Mouse (Mus musculus): ENCODE measurements around the gene Abhd12. TPM values are rescaled to one million over a fixed set of nuclear protein-coding genes. Genes with fewer than 3 reads are reported as not detected.
"Not testable (repeated sequence)": the region's sequence is repeated elsewhere in the genome, so short reads cannot be mapped to it uniquely, and the experiment has no call there.

Gene Abhd12
- total RNA-seq (2021) (10 to 100 TPM; 79.2 to 82.0 TPM), polyA plus RNA-seq (2012; rRNA removed) (45.5 and 46.9 TPM in 2 replicates)
- long read RNA-seq, transcript Abhd12-201 (13 exons, 1,999 nt): major isoform, 60 of 71 reads
- long read RNA-seq, partial matches to known transcripts: 3 of 71 reads
- long read RNA-seq, other reads (novel, unspliced or antisense): 7 of 71 reads

GRCm38 (mm10) chr2:150904272-150904935, at the start of gene Abhd12:
Gene Abhd12, minus strand, starts transcription at chr2:150904741.
- DNase-seq: peak; percentile 99

- no peak for DNase-seq
These were observed 46.7 kb upstream of the Abhd12 start for GRCm38 (mm10) chr2:150951201-150951600.

- no peak for DNase-seq
These were observed 45.5 kb upstream of the Abhd12 start for GRCm38 (mm10) chr2:150950056-150950455.

- DNase-seq: no peak
These were observed 45.1 kb upstream of the Abhd12 start for GRCm38 (mm10) chr2:150949652-150950051.

GRCm38 (mm10) chr2:150948786-150949185, 44.2 kb upstream of the Abhd12 start:
- no peak for DNase-seq

GRCm38 (mm10) chr2:150947880-150948611, 43.5 kb upstream of the Abhd12 start:
- not testable (repeated sequence) for DNase-seq

- peak; percentile 49 for DNase-seq
These were observed 42.8 kb upstream of the Abhd12 start for GRCm38 (mm10) chr2:150947341-150947740.

GRCm38 (mm10) chr2:150944017-150944416, 39.5 kb upstream of the Abhd12 start:
- no peak for DNase-seq

- no peak for DNase-seq
These were observed 30.1 kb upstream of the Abhd12 start for GRCm38 (mm10) chr2:150934659-150935058.

- no peak for DNase-seq
These were observed 28.9 kb upstream of the Abhd12 start for GRCm38 (mm10) chr2:150933482-150933881.

GRCm38 (mm10) chr2:150930806-150931205, 26.3 kb upstream of the Abhd12 start:
- no peak for DNase-seq

- no peak for DNase-seq
These were observed 24.6 kb upstream of the Abhd12 start for GRCm38 (mm10) chr2:150929156-150929555.

GRCm38 (mm10) chr2:150927038-150927720, 22.6 kb upstream of the Abhd12 start:
- DNase-seq: peak; percentile 68

- DNase-seq: no peak
These were observed 19.0 kb upstream of the Abhd12 start for GRCm38 (mm10) chr2:150923505-150923904.

GRCm38 (mm10) chr2:150923026-150923425, 18.5 kb upstream of the Abhd12 start:
- DNase-seq: no peak

- DNase-seq: no peak
These were observed 17.6 kb upstream of the Abhd12 start for GRCm38 (mm10) chr2:150922165-150922564.

GRCm38 (mm10) chr2:150921697-150922096, 17.2 kb upstream of the Abhd12 start:
- peak; percentile 11 for DNase-seq

GRCm38 (mm10) chr2:150920543-150920942, 16.0 kb upstream of the Abhd12 start:
- no peak for DNase-seq

- DNase-seq: no peak
These were observed 14.2 kb upstream of the Abhd12 start for GRCm38 (mm10) chr2:150918720-150919119.

- DNase-seq: no peak
These were observed 11.2 kb upstream of the Abhd12 start for GRCm38 (mm10) chr2:150915786-150916185.

- DNase-seq: no peak
These were observed 10.4 kb upstream of the Abhd12 start for GRCm38 (mm10) chr2:150914781-150915515.

Measured in adrenal gland, adult 2 months (tissue).